Comparison of ENCODE assay signal across 22 mouse cellular contexts in the genomic region with DNA sequence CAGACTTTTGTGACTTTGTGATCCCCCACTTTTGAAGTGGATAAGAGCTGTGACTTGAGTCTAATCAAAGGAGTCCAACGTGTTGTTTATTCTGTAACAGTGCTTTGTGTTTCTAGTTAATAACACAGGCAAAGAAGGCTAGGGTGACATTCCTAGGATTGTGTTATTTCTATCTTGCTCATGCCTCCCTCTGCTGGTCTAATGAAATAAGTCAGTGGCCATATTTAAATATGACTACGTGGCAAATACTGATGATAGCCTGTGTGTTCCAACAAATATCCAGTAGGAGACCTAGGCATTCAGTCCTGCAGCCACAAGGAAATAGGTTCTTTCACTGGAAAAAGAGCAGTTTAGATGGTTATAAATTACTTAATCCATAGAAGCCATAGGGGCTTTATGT. TPM values are rescaled to one million over a fixed set of nuclear protein-coding genes. Genes with fewer than 3 reads are reported as not detected.
A peak's percentile ranks its signal among the peaks of the same experiment; 100 is the strongest.
DNase-seq lines count a peak whose midpoint lies in the region; ATAC-seq and TF ChIP-seq lines count a peak whose summit lies in the region.
"Had no signal": no experiment of that assay in that cellular context is flagged by ENCODE, and none has a peak within 500 bp of the region (broad histone marks: within the 10 kb centered on the region; RNA-seq: fewer than 3 reads in every experiment).

No protein-coding gene starts in this region.

- no peak overlapping the region for H3K9ac ChIP-seq in kidney, postnatal 0 days (ENCODE audit: low read depth, low read length)
- H3K9ac ChIP-seq in midbrain, postnatal 0 days (replicated peaks; ENCODE audit: low read length, poor library complexity, severe bottlenecking), result no peak overlapping the region
- no peak overlapping the region for H3K9ac ChIP-seq in stomach, postnatal 0 days (ENCODE audit: low read length)
- no peak overlapping the region for H3K9ac ChIP-seq in midbrain, embryonic 11.5 days (ENCODE audit: low read length)
- H3K9ac ChIP-seq: forebrain, embryonic 13.5 days; intestine, embryonic 15.5 days; limb, embryonic 13.5 days; midbrain, embryonic 12.5 days had no signal

- WGBS in kidney, postnatal 0 days, result 58% methylated on average over 2 of the region's 2 CpGs
- WGBS in midbrain, postnatal 0 days, result 57% methylated on average over 2 of the region's 2 CpGs
- 68% methylated on average over 2 of the region's 2 CpGs for WGBS in midbrain, embryonic 10.5 days
- WGBS in stomach, postnatal 0 days, result 53% methylated on average over 2 of the region's 2 CpGs
- 62% methylated on average over 2 of the region's 2 CpGs for WGBS in midbrain, embryonic 11.5 days

- H3K4me2 ChIP-seq in kidney, postnatal 0 days (ENCODE audit: low read length), result no peak overlapping the region
- no peak overlapping the region for H3K4me2 ChIP-seq in midbrain, postnatal 0 days (ENCODE audit: low read depth, low read length, poor library complexity, severe bottlenecking)
- no peak overlapping the region for H3K4me2 ChIP-seq in stomach, postnatal 0 days (replicated peaks; ENCODE audit: low read depth)
- H3K4me2 ChIP-seq in midbrain, embryonic 11.5 days, result no peak overlapping the region
- H3K4me2 ChIP-seq: forebrain, embryonic 13.5 days; intestine, embryonic 15.5 days; limb, embryonic 13.5 days; midbrain, embryonic 12.5 days had no signal

- no peaks in the 10 kb centered on the region for H3K36me3 ChIP-seq in kidney, postnatal 0 days (ENCODE audit: insufficient read depth, low read length)
- H3K36me3 ChIP-seq in midbrain, postnatal 0 days (ENCODE audit: insufficient read depth, low read length), result no peaks in the 10 kb centered on the region
- H3K36me3 ChIP-seq in midbrain, embryonic 10.5 days, result no peaks in the 10 kb centered on the region
- H3K36me3 ChIP-seq in stomach, postnatal 0 days (ENCODE audit: control insufficient read depth, insufficient read depth, low read length), result no peaks in the 10 kb centered on the region
- no peaks in the 10 kb centered on the region for H3K36me3 ChIP-seq in midbrain, embryonic 11.5 days (ENCODE audit: control insufficient read depth, insufficient read depth, low read length)
- H3K36me3 ChIP-seq: hindbrain, embryonic 10.5 days; intestine, embryonic 15.5 days; limb, embryonic 13.5 days; midbrain, embryonic 12.5 days had no signal

- no peaks in the 10 kb centered on the region for H3K27me3 ChIP-seq in kidney, postnatal 0 days (ENCODE audit: insufficient read depth, low read length)
- H3K27me3 ChIP-seq in midbrain, postnatal 0 days (ENCODE audit: insufficient read depth, low read length), result no peaks in the 10 kb centered on the region
- no peaks in the 10 kb centered on the region for H3K27me3 ChIP-seq in midbrain, embryonic 10.5 days (ENCODE audit: low read depth, poor library complexity, severe bottlenecking)
- no peaks in the 10 kb centered on the region for H3K27me3 ChIP-seq in stomach, postnatal 0 days (ENCODE audit: control insufficient read depth, insufficient read depth, low read length)
- no peaks in the 10 kb centered on the region for H3K27me3 ChIP-seq in midbrain, embryonic 11.5 days (ENCODE audit: control insufficient read depth, insufficient read depth, low read length)
- H3K27me3 ChIP-seq: forebrain, embryonic 13.5 days; intestine, embryonic 15.5 days; limb, embryonic 13.5 days; midbrain, embryonic 12.5 days had no signal

- no peaks in the 10 kb centered on the region for H3K9me3 ChIP-seq in kidney, postnatal 0 days (replicated peaks; ENCODE audit: low read length)
- H3K9me3 ChIP-seq in midbrain, postnatal 0 days (ENCODE audit: low read length), result no peaks in the 10 kb centered on the region
- no peaks in the 10 kb centered on the region for H3K9me3 ChIP-seq in midbrain, embryonic 10.5 days (replicated peaks)
- no peaks in the 10 kb centered on the region for H3K9me3 ChIP-seq in stomach, postnatal 0 days (ENCODE audit: control insufficient read depth, low read length)
- H3K9me3 ChIP-seq in midbrain, embryonic 11.5 days (ENCODE audit: control insufficient read depth, low read length), result no peaks in the 10 kb centered on the region
- H3K9me3 ChIP-seq: forebrain, embryonic 13.5 days; hindbrain, embryonic 10.5 days; intestine, embryonic 15.5 days; limb, embryonic 13.5 days; midbrain, embryonic 12.5 days had no signal

- H3K27ac ChIP-seq in kidney, postnatal 0 days, result no peak overlapping the region
- H3K27ac ChIP-seq in midbrain, postnatal 0 days (ENCODE audit: low read depth, low read length), result no peak overlapping the region
- H3K27ac ChIP-seq in midbrain, embryonic 10.5 days (replicated peaks), result no peak overlapping the region
- H3K27ac ChIP-seq in stomach, postnatal 0 days (replicated peaks), result no peak overlapping the region
- H3K27ac ChIP-seq in midbrain, embryonic 11.5 days (ENCODE audit: low read depth, low read length), result no peak overlapping the region
- H3K27ac ChIP-seq: forebrain, embryonic 13.5 days; hindbrain, embryonic 10.5 days; intestine, embryonic 15.5 days; limb, embryonic 13.5 days; midbrain, embryonic 12.5 days had no signal

- H3K4me3 ChIP-seq in kidney, postnatal 0 days (replicated peaks; ENCODE audit: low read depth, low read length), result no peak overlapping the region
- H3K4me3 ChIP-seq in midbrain, postnatal 0 days (ENCODE audit: low read depth, low read length), result no peak overlapping the region
- H3K4me3 ChIP-seq in midbrain, embryonic 10.5 days, result no peak overlapping the region
- no peak overlapping the region for H3K4me3 ChIP-seq in stomach, postnatal 0 days (ENCODE audit: low read depth, low read length)
- no peak overlapping the region for H3K4me3 ChIP-seq in midbrain, embryonic 11.5 days (ENCODE audit: low read depth, low read length)
- H3K4me3 ChIP-seq: forebrain, embryonic 13.5 days; hindbrain, embryonic 10.5 days; intestine, embryonic 15.5 days; limb, embryonic 13.5 days; midbrain, embryonic 12.5 days; myocyte had no signal

- TF ChIP-seq EP300 in stomach, postnatal 0 days (optimal IDR thresholded peaks at IDR 0.05), result no peak

- no peak for ATAC-seq in kidney, postnatal 0 days (replicated peaks; ENCODE audit: low FRiP score, low read depth)
- ATAC-seq in midbrain, postnatal 0 days (ENCODE audit: low FRiP score), result no peak
- ATAC-seq in stomach, postnatal 0 days (ENCODE audit: low FRiP score, low TSS enrichment), result no peak
- ATAC-seq in midbrain, embryonic 11.5 days (ENCODE audit: low FRiP score), result no peak
- ATAC-seq: forebrain, embryonic 13.5 days; intestine, embryonic 15.5 days had no signal

- TF ChIP-seq CTCF in kidney, postnatal 0 days (IDR thresholded peaks at IDR 0.05; ENCODE audit: low read depth), result peak; percentile 57
- peak; percentile 28 for TF ChIP-seq CTCF in midbrain, postnatal 0 days (IDR thresholded peaks at IDR 0.05)
- TF ChIP-seq CTCF in stomach, postnatal 0 days (IDR thresholded peaks at IDR 0.05; ENCODE audit: low read depth), result peak; percentile 60

- H3K4me1 ChIP-seq in kidney, postnatal 0 days (replicated peaks; ENCODE audit: insufficient read depth, low read length), result no peaks in the 10 kb centered on the region
- no peaks in the 10 kb centered on the region for H3K4me1 ChIP-seq in midbrain, postnatal 0 days (ENCODE audit: insufficient read depth, low read length)
- no peaks in the 10 kb centered on the region for H3K4me1 ChIP-seq in midbrain, embryonic 10.5 days
- no peaks in the 10 kb centered on the region for H3K4me1 ChIP-seq in stomach, postnatal 0 days (replicated peaks; ENCODE audit: control insufficient read depth, insufficient read depth)
- H3K4me1 ChIP-seq in midbrain, embryonic 11.5 days (ENCODE audit: control insufficient read depth, insufficient read depth, low read length), result no peaks in the 10 kb centered on the region
- H3K4me1 ChIP-seq: forebrain, embryonic 13.5 days; hindbrain, embryonic 10.5 days; intestine, embryonic 15.5 days; limb, embryonic 13.5 days; midbrain, embryonic 12.5 days had no signal

- DNase-seq in kidney, postnatal 0 days (ENCODE audit: low spot score), result peak; percentile 36
- DNase-seq in kidney, postnatal 4 days, result no peak
- DNase-seq in midbrain, postnatal 0 days (ENCODE audit: low spot score), result no peak
- no peak for DNase-seq in midbrain, embryonic 10.5 days (ENCODE audit: low spot score)
- peak; percentile 77 for DNase-seq in adipocyte (ENCODE audit: low spot score)
- no peak for DNase-seq in stomach, postnatal 0 days (ENCODE audit: low spot score)
- no peak for DNase-seq in midbrain, embryonic 11.5 days (ENCODE audit: low spot score, missing footprints)
- no peak for DNase-seq in frontal cortex, postnatal 14 days (ENCODE audit: low spot score in 2 of 2)
- DNase-seq: adrenal gland, postnatal 14 days; cerebellum, adult 2 months; embryo, embryonic 11 days; thymus, postnatal 4 days had no signal

RNA-seq across cellular contexts. Expression of a gene that starts 0.8 kb away (rescaled TPM):
- not detected in 2 replicates for polyA plus RNA-seq in kidney, postnatal 0 days (2015; fragmentation: Nextera tagmentation; extraction: Ambion mirVana)
- total RNA-seq in midbrain, postnatal 0 days (2014; rRNA removed), result not detected in 2 replicates
- not detected in 2 replicates for polyA plus RNA-seq in midbrain, postnatal 0 days (2015; fragmentation: Nextera tagmentation; extraction: Ambion mirVana)
- polyA plus RNA-seq in midbrain, embryonic 10.5 days (2016; fragmentation: Nextera tagmentation; extraction: Ambion mirVana), result not detected in 2 replicates
- polyA plus RNA-seq in stomach, postnatal 0 days (2015; fragmentation: Nextera tagmentation; extraction: Ambion mirVana), result not detected in 2 replicates
- polyA plus RNA-seq in midbrain, embryonic 11.5 days (2014; fragmentation: Nextera tagmentation; extraction: Ambion mirVana), result not detected in 2 replicates
- total RNA-seq: heart, adult 18-20 months; layer of hippocampus, adult 8-10 months had no signal
- polyA plus RNA-seq: forebrain, embryonic 13.5 days; hindbrain, embryonic 10.5 days; intestine, embryonic 15.5 days; limb, embryonic 13.5 days; liver, embryonic 16.5 days; midbrain, embryonic 12.5 days; myocyte; testis, adult 2 months had no signal

RNA-seq across cellular contexts. Expression of a gene that starts 28.3 kb away (rescaled TPM):
- polyA plus RNA-seq in kidney, postnatal 0 days (2015; fragmentation: Nextera tagmentation; extraction: Ambion mirVana), result not detected in 2 replicates
- total RNA-seq in midbrain, postnatal 0 days (2014; rRNA removed), result not detected in 2 replicates
- not detected in 2 replicates for polyA plus RNA-seq in midbrain, postnatal 0 days (2015; fragmentation: Nextera tagmentation; extraction: Ambion mirVana)
- polyA plus RNA-seq in midbrain, embryonic 10.5 days (2016; fragmentation: Nextera tagmentation; extraction: Ambion mirVana), result not detected in 2 replicates
- polyA plus RNA-seq in stomach, postnatal 0 days (2015; fragmentation: Nextera tagmentation; extraction: Ambion mirVana), result not detected in 2 replicates
- not detected in 2 replicates for polyA plus RNA-seq in midbrain, embryonic 11.5 days (2014; fragmentation: Nextera tagmentation; extraction: Ambion mirVana)
- total RNA-seq: heart, adult 18-20 months had no signal
- polyA plus RNA-seq: forebrain, embryonic 13.5 days; hindbrain, embryonic 10.5 days; intestine, embryonic 15.5 days; limb, embryonic 13.5 days; liver, embryonic 16.5 days; midbrain, embryonic 12.5 days; myocyte; testis, adult 2 months had no signal

RNA-seq across cellular contexts. Expression of a gene that starts 31.4 kb away (rescaled TPM):
- polyA plus RNA-seq in kidney, postnatal 0 days (2015; fragmentation: Nextera tagmentation; extraction: Ambion mirVana), result 0.12 TPM in 1 of 2 replicates, not detected in the other
- not detected in 2 replicates for total RNA-seq in midbrain, postnatal 0 days (2014; rRNA removed)
- not detected in 2 replicates for polyA plus RNA-seq in midbrain, postnatal 0 days (2015; fragmentation: Nextera tagmentation; extraction: Ambion mirVana)
- polyA plus RNA-seq in midbrain, embryonic 10.5 days (2016; fragmentation: Nextera tagmentation; extraction: Ambion mirVana), result not detected in 2 replicates
- polyA plus RNA-seq in stomach, postnatal 0 days (2015; fragmentation: Nextera tagmentation; extraction: Ambion mirVana), result not detected in 2 replicates
- polyA plus RNA-seq in midbrain, embryonic 11.5 days (2014; fragmentation: Nextera tagmentation; extraction: Ambion mirVana), result not detected in 2 replicates
- total RNA-seq: adrenal gland, postnatal 14 days; heart, adult 18-20 months; layer of hippocampus, adult 8-10 months had no signal
- polyA plus RNA-seq: cerebellum, adult 2 months; forebrain, embryonic 13.5 days; hindbrain, embryonic 10.5 days; intestine, embryonic 15.5 days; limb, embryonic 13.5 days; liver, embryonic 16.5 days; midbrain, embryonic 12.5 days; myocyte; testis, adult 2 months had no signal

RNA-seq across cellular contexts. Expression of a gene that starts 33.5 kb away (rescaled TPM):
- not detected in 2 replicates for polyA plus RNA-seq in kidney, postnatal 0 days (2015; fragmentation: Nextera tagmentation; extraction: Ambion mirVana)
- total RNA-seq in midbrain, postnatal 0 days (2014; rRNA removed), result not detected in 2 replicates
- not detected in 2 replicates for polyA plus RNA-seq in midbrain, postnatal 0 days (2015; fragmentation: Nextera tagmentation; extraction: Ambion mirVana)
- not detected in 2 replicates for polyA plus RNA-seq in midbrain, embryonic 10.5 days (2016; fragmentation: Nextera tagmentation; extraction: Ambion mirVana)
- polyA plus RNA-seq in stomach, postnatal 0 days (2015; fragmentation: Nextera tagmentation; extraction: Ambion mirVana), result not detected in 2 replicates
- not detected in 2 replicates for polyA plus RNA-seq in midbrain, embryonic 11.5 days (2014; fragmentation: Nextera tagmentation; extraction: Ambion mirVana)
- total RNA-seq: heart, adult 18-20 months; layer of hippocampus, adult 8-10 months had no signal
- polyA plus RNA-seq: forebrain, embryonic 13.5 days; hindbrain, embryonic 10.5 days; intestine, embryonic 15.5 days; limb, embryonic 13.5 days; liver, embryonic 16.5 days; midbrain, embryonic 12.5 days; myocyte; testis, adult 2 months had no signal

RNA-seq across cellular contexts. Expression of a gene that starts 42.6 kb away (rescaled TPM):
- polyA plus RNA-seq in kidney, postnatal 0 days (2015; fragmentation: Nextera tagmentation; extraction: Ambion mirVana), result not detected in 2 replicates
- total RNA-seq in midbrain, postnatal 0 days (2014; rRNA removed), result not detected in 2 replicates
- not detected in 2 replicates for polyA plus RNA-seq in midbrain, postnatal 0 days (2015; fragmentation: Nextera tagmentation; extraction: Ambion mirVana)
- not detected in 2 replicates for polyA plus RNA-seq in midbrain, embryonic 10.5 days (2016; fragmentation: Nextera tagmentation; extraction: Ambion mirVana)
- polyA plus RNA-seq in stomach, postnatal 0 days (2015; fragmentation: Nextera tagmentation; extraction: Ambion mirVana), result 0.02 TPM in 1 of 2 replicates, not detected in the other
- polyA plus RNA-seq in midbrain, embryonic 11.5 days (2014; fragmentation: Nextera tagmentation; extraction: Ambion mirVana), result not detected in 2 replicates
- total RNA-seq: adrenal gland, postnatal 14 days; heart, adult 18-20 months; layer of hippocampus, adult 8-10 months had no signal
- polyA plus RNA-seq: cerebellum, adult 2 months; forebrain, embryonic 13.5 days; hindbrain, embryonic 10.5 days; intestine, embryonic 15.5 days; limb, embryonic 13.5 days; liver, embryonic 16.5 days; midbrain, embryonic 12.5 days; testis, adult 2 months had no signal

Comparison
In these comparisons a context has a peak if more than half of its experiments do, and no peak if none do; other contexts are left out.
1. DNase-seq: peak in kidney, postnatal 0 days (single experiment) and adipocyte (single experiment); none in kidney, postnatal 4 days (0 of 2), midbrain, postnatal 0 days (single experiment), midbrain, embryonic 10.5 days (single experiment), stomach, postnatal 0 days (single experiment), midbrain, embryonic 11.5 days (single experiment) and frontal cortex, postnatal 14 days (0 of 2).
2. Peak in every context shown above with its lines, with median percentiles within 50 percentile points of each other: CTCF ChIP-seq.